Mouse (Mus musculus) intestine, postnatal 0 days (tissue): ENCODE measurements around the gene Mrps5. TPM values are rescaled to one million over a fixed set of nuclear protein-coding genes. Genes with fewer than 3 reads are reported as not detected.

Experiments used
- ATAC-seq: fragments of 200-750 bp; cut with Nextera tagmentation; 2 replicates; pipeline ENCODE4 v1.8.0; 2017; ENCODE audit warnings: mild to moderate bottlenecking, moderate TSS enrichment, moderate library complexity
- H3K27ac ChIP-seq: fragments of 300-500 bp; sonication (generic); 2 replicates; pipeline ENCODE4 v1.5.1; 2014; ENCODE audit warnings: mild to moderate bottlenecking, low read depth, low read length, moderate library complexity
- H3K27me3 ChIP-seq: fragments of 300-500 bp; sonication (generic); replicated peaks from 2 replicates; pipeline ENCODE4 v1.6.1; 2014; ENCODE audit warnings: low read length, mixed read lengths; ENCODE audit not compliant: control insufficient read depth, insufficient read depth
- H3K36me3 ChIP-seq: fragments of 300-500 bp; sonication (generic); 2 replicates; pipeline ENCODE4 v1.6.1; 2014; ENCODE audit warnings: mild to moderate bottlenecking, moderate library complexity; ENCODE audit not compliant: control insufficient read depth, insufficient read depth
- H3K4me1 ChIP-seq: fragments of 300-500 bp; sonication (generic); replicated peaks from 2 replicates; pipeline ENCODE4 v1.6.1; 2014; ENCODE audit warnings: antibody characterized with exemption, low read length, mixed read lengths; ENCODE audit not compliant: control insufficient read depth, insufficient read depth
- H3K4me2 ChIP-seq: fragments of 300-500 bp; sonication (generic); replicated peaks from 2 replicates; pipeline ENCODE4 v1.6.1; 2014; ENCODE audit warnings: low read depth, mild to moderate bottlenecking, moderate library complexity
- H3K4me3 ChIP-seq: fragments of 300-500 bp; sonication (generic); 2 replicates; pipeline ENCODE4 v1.5.1; 2014; ENCODE audit warnings: low read depth, low read length
- H3K9ac ChIP-seq: fragments of 300-500 bp; sonication (generic); 2 replicates; pipeline ENCODE4 v1.6.1; 2014; ENCODE audit warnings: mild to moderate bottlenecking, low read depth, low read length
- H3K9me3 ChIP-seq: fragments of 300-500 bp; sonication (generic); 2 replicates; pipeline ENCODE4 v1.6.1; 2016; ENCODE audit warnings: mixed run types; ENCODE audit not compliant: control insufficient read depth
- CTCF ChIP-seq: sonication (generic); IDR thresholded peaks from 2 replicates; pipeline ENCODE4 v1.5.1; 2016; ENCODE audit warnings: low read depth, mild to moderate bottlenecking, control low read depth, antibody characterized with exemption, moderate library complexity
- WGBS: fragments of 180-500 bp; shearing (Covaris S2); extraction: QIAGEN DNeasy Blood & Tissue Kit; methylation state at CpG from one replicate; pipeline ENCODE4 v1.1.7; 2014; 5-methylcytosine and 5-hydroxymethylcytosine counted together
- polyA plus RNA-seq: library from polyadenylated mRNA; unstranded; fragments of >200 nt; fragmentation: Nextera tagmentation; extraction: Ambion mirVana; gene quantifications from 2 replicates; pipeline ENCODE4 v1.2.1, GENCODE M21; 2015

Gene Mrps5
- polyA plus RNA-seq, 1 experiment from 2014 or later, result 71.0 TPM

- Histone ChIP-seq H3K4me3 (no peak overlapping the region), H3K27me3 (0 out of 2 replicates have a peak, but pooled peaks cover 3% of the 10 kb centered on the region), H3K4me1 (no peaks in the 10 kb centered on the region), H3K9me3 (no peaks in the 10 kb centered on the region), H3K36me3 (no peaks in the 10 kb centered on the region), H3K9ac (no peak overlapping the region), H3K27ac (no peak overlapping the region), H3K4me2 (no peak overlapping the region)
- ATAC-seq, result no peak
- no peak for TF ChIP-seq CTCF
- 50% methylated on average over 5 of the region's 5 CpGs for WGBS
These were observed 59.9 kb downstream of the Mrps5 start for GRCm38 (mm10) chr2:127646875-127647274.

DNA sequence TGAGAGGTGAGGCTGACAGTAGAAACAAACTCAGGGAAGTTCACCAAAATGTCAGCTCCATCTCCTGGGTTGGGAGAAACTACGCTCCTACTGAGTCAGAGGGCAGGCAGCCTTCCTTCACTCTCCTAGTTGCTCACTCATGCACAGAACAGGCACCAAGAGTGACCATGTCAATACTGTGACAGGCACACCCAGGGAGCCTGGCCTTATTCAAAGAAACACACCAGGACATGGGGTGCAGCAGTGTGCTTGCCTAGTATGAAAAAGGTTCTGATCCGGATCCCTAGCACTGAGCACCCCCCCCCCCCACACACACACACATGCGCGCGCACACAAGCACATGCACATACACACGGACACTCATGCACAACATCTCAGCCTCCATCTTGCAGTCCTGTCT, 61.1 kb downstream of the Mrps5 start:
- no peak for TF ChIP-seq CTCF
- Histone ChIP-seq H3K4me2 (no peak overlapping the region), H3K4me3 (no peak overlapping the region), H3K27me3 (0 out of 2 replicates have a peak, but pooled peaks cover 3% of the 10 kb centered on the region), H3K27ac (no peak overlapping the region), H3K36me3 (no peaks in the 10 kb centered on the region), H3K9ac (no peak overlapping the region), H3K4me1 (no peaks in the 10 kb centered on the region), H3K9me3 (no peaks in the 10 kb centered on the region)
- 93% methylated on average over 6 of the region's 6 CpGs for WGBS
- ATAC-seq, result no peak

DNA sequence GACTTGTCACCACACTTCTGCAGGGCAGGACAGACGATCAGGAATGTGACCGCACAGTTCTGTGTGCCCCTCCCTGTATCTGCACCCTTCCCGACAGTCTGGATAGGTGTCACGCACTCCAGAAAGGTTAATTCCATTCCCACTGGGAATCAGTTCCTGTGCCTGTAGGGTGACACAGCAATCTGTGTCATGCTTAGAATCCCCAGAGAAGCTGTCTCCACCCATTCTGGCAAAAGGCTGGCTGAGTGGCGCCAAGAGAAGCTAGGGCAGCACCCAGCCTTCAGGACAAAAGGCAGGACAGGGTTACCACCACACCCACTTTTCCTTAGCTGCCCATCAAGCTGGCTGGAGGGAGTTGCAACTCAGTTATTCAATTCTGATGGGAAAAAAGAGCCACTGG, 62.9 kb downstream of the Mrps5 start:
- Histone ChIP-seq H3K4me3 (no peak overlapping the region), H3K4me2 (no peak overlapping the region), H3K9me3 (no peaks in the 10 kb centered on the region), H3K9ac (no peak overlapping the region), H3K27me3 (peaks cover 16% of the 10 kb centered on the region), H3K36me3 (no peaks in the 10 kb centered on the region), H3K27ac (no peak overlapping the region), H3K4me1 (no peaks in the 10 kb centered on the region)
- WGBS, result 53% methylated on average over 5 of the region's 5 CpGs
- no peak for TF ChIP-seq CTCF
- ATAC-seq, result no peak

GRCm38 (mm10) chr2:127651601-127652000, 64.6 kb downstream of the Mrps5 start:
- TF ChIP-seq CTCF, result no peak
- no peaks in the 10 kb centered on the region for H3K36me3 ChIP-seq
- no peaks in the 10 kb centered on the region for H3K9me3 ChIP-seq
- H3K4me2 ChIP-seq, result no peak overlapping the region
- no peak overlapping the region for H3K4me3 ChIP-seq
- 60% methylated on average over 5 of the region's 5 CpGs for WGBS
- ATAC-seq, result no peak
- no peaks in the 10 kb centered on the region for H3K4me1 ChIP-seq
- peaks cover 33% of the 10 kb centered on the region for H3K27me3 ChIP-seq
- no peak overlapping the region for H3K9ac ChIP-seq
- no peak overlapping the region for H3K27ac ChIP-seq

- H3K4me3 ChIP-seq, result no peak overlapping the region
- no peak overlapping the region for H3K4me2 ChIP-seq
- H3K9me3 ChIP-seq, result no peaks in the 10 kb centered on the region
- TF ChIP-seq CTCF, result no peak
- ATAC-seq, result no peak
- no peak overlapping the region for H3K9ac ChIP-seq
- H3K27me3 ChIP-seq, result peaks cover 40% of the 10 kb centered on the region
- H3K27ac ChIP-seq, result no peak overlapping the region
- H3K4me1 ChIP-seq, result no peaks in the 10 kb centered on the region
- no peaks in the 10 kb centered on the region for H3K36me3 ChIP-seq
These were observed 65.3 kb downstream of the Mrps5 start for GRCm38 (mm10) chr2:127652335-127652734.

- peaks cover 45% of the 10 kb centered on the region for H3K27me3 ChIP-seq
- no peak overlapping the region for H3K27ac ChIP-seq
- H3K4me1 ChIP-seq, result no peaks in the 10 kb centered on the region
- H3K9ac ChIP-seq, result no peak overlapping the region
- no peak overlapping the region for H3K4me2 ChIP-seq
- TF ChIP-seq CTCF, result no peak
- ATAC-seq, result no peak
- no peaks in the 10 kb centered on the region for H3K9me3 ChIP-seq
- no peaks in the 10 kb centered on the region for H3K36me3 ChIP-seq
- no peak overlapping the region for H3K4me3 ChIP-seq
- 79% methylated on average over 2 of the region's 2 CpGs for WGBS
These were observed 65.8 kb downstream of the Mrps5 start for GRCm38 (mm10) chr2:127652805-127653204.

DNA sequence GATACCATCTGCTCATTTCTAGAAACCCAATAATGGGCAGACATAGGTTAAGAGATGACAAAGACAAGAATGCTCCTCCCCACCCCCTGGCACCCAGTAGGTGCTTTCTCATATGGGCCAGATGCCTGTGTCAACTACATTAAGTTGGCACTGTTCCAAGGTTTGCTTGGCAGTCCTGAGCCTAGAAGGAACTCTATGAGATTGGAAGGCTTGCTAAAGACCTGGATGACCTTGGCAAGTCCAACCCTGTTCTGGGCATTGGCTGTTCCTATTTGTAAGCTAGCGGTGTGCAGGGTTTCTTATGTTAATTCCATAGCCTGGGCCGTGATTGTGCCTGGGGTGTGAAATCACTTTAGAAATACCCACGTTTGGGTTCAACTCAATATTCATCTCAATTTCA, 67.8 kb downstream of the Mrps5 start:
- 63% methylated on average over 3 of the region's 3 CpGs for WGBS
- no peaks in the 10 kb centered on the region for H3K4me1 ChIP-seq
- H3K4me3 ChIP-seq, result no peak overlapping the region
- no peaks in the 10 kb centered on the region for H3K9me3 ChIP-seq
- no peak overlapping the region for H3K9ac ChIP-seq
- no peak for TF ChIP-seq CTCF
- no peaks in the 10 kb centered on the region for H3K36me3 ChIP-seq
- no peak overlapping the region for H3K4me2 ChIP-seq
- peaks cover 46% of the 10 kb centered on the region for H3K27me3 ChIP-seq
- ATAC-seq, result no peak
- H3K27ac ChIP-seq, result no peak overlapping the region
